Mouse (Mus musculus) megakaryocyte, embryonic 14.5 days (primary cell): ENCODE measurements around the gene Ikzf2.

Experiments used
- FLI1 ChIP-seq: IDR thresholded peaks from 2 replicates; pipeline ENCODE4 v1.6.1; 2012; ENCODE audit warnings: low read length, inconsistent platforms, mixed read lengths
- GATA1 ChIP-seq: IDR thresholded peaks from 3 replicates; pipeline ENCODE4 v1.6.1; 2012; ENCODE audit warnings: mixed read lengths, low read length, inconsistent platforms, borderline replicate concordance

- no peak for TF ChIP-seq GATA1
- no peak for TF ChIP-seq FLI1
Measured at GRCm38 (mm10) chr1:69578917-69579316, 108.1 kb downstream of the Ikzf2 start.
